Mouse (Mus musculus): ENCODE measurements around the gene Vwa7.

DNA sequence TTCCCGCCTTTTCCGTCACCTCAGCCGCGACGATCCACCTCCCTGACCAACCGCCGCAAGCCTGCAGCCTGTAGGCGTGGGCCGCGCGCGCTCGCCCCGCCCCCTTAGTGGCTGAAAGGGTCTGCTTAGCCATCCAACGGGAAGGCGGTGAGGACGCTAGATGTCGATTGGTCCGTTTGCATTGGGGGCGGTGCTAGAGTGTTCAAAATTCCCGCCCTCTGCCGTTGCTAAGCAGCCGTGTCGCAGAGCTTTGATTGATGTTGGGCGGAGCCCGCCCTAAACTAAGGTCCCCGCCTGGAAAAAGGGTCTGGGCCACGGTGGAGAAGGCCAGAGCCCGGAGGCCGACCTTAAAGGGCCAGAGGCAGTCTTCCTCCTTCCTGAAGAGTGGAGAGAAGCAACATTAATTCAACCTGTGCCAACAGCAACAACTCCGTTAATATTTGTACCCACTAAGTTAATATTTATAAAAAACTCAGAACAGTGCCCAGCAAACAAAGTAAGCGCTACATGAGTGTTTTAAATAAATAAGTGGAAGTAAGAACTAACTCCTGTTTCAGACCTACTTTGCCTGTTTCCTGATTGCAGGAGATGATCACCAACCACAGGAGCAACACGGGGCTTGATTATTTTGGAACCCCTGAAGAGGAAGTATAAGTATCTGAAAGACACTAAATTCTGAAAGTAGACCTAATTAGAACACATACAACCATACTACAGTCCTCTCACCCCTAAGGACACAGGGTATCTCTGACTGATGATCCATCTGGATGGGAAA, 30.5 kb downstream of the Vwa7 start, which contains the start of gene Msh5:
- TF ChIP-seq MYOD1 (IDR thresholded peaks at IDR 0.05; ENCODE audit: control insufficient read depth, insufficient read length, low read depth), result no peak
- TF ChIP-seq CTCF (IDR thresholded peaks at IDR 0.05; ENCODE audit: control insufficient read depth, insufficient read depth, insufficient read length), result no peak
- no peak for TF ChIP-seq USF1 (IDR thresholded peaks at IDR 0.05; ENCODE audit: low read depth)
- no peak for TF ChIP-seq FOSL1 (IDR thresholded peaks at IDR 0.05; ENCODE audit: insufficient read depth, low read length, poor library complexity, severe bottlenecking)
- no peak for TF ChIP-seq CEBPB (IDR thresholded peaks at IDR 0.05; ENCODE audit: low read depth)

All from C2C12 (cell line).